Mouse (Mus musculus) limb, embryonic 13.5 days (tissue): ENCODE data around the gene Dpt. TPM values are rescaled to one million over a fixed set of nuclear protein-coding genes. Genes with fewer than 3 reads are reported as not detected.

Experiments
- polyA plus RNA-seq: library from polyadenylated mRNA; unstranded; fragments of >200 nt; fragmentation: Nextera tagmentation; extraction: Ambion mirVana; gene quantifications from 2 replicates; pipeline ENCODE4 v1.2.1, GENCODE M21; 2015

Dpt gene
- polyA plus RNA-seq, 1 experiment from 2014 or later = 7.2 TPM

Other genes with a start within 250 kb of the Dpt start
- not detected in 2 replicates for gene Xcl1, start 138.9 kb downstream of the Dpt start, polyA plus RNA-seq